Mouse (Mus musculus) liver, adult 2 months (tissue): ENCODE measurements around the gene Ppa2.

Experiments
- CTCF ChIP-seq: fragments of 200-500 bp; IDR thresholded peaks from 2 replicates; pipeline ENCODE4 v1.5.1; 2011; ENCODE audit warnings: low read depth, low read length, control low read depth
- POLR2A ChIP-seq: fragments of 200-500 bp; IDR thresholded peaks from 2 replicates; pipeline ENCODE4 v1.6.1; 2011; ENCODE audit warnings: low read length, control low read depth; ENCODE audit not compliant: insufficient read depth; ENCODE audit errors: extremely low read depth

DNA sequence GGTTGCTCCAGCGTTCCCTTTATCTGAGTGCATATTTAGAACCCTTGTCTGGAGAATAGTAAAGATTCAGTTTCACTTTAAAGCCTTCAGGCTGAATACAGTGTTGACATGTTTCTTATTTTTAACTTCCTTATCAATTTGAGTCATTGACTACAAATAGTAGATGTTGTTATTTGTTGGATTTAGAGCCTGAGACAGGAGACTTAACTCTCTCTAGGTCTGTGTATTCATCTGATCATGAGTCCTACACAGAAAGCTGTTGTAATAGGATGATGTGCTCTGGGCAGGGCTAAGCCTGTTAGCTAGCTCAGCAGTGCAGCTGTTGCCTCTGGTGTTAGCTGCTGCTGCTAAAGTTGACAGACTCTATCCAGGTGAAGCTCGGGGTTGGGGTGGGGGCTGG is 25.3 kb downstream of the Ppa2 start:
- TF ChIP-seq CTCF (no peak), POLR2A (no peak)
